Mouse (Mus musculus): Measurements from ENCODE around the gene Klk1. TPM values are rescaled to one million over a fixed set of nuclear protein-coding genes. Genes with fewer than 3 reads are reported as not detected.

Gene Klk1
- polyA plus RNA-seq (2017; shearing (Covaris generic)) = not detected

DNA sequence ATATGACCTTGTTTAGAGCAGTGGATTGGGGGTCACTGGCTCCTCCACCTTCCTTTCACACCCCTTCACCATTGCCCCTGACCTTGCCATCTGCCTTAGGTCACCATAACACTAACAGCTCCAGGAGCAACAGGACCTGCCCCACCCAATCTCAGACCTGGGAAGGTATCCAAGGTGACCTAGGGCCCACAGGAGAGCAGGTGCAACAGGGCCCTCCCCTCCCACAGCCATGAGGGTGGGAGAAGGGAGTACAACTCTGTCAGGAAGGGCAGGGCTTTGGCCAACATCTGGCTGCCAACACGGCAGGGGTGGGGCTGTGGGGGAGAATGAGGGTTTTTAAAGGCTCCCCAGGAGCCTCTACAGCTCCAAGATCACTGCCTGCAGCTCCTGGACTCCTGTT is at the start of gene Klk1:
Gene Klk1 (plus strand): TSS at position 285 of the 400 bp plus-strand sequence.

DNA sequence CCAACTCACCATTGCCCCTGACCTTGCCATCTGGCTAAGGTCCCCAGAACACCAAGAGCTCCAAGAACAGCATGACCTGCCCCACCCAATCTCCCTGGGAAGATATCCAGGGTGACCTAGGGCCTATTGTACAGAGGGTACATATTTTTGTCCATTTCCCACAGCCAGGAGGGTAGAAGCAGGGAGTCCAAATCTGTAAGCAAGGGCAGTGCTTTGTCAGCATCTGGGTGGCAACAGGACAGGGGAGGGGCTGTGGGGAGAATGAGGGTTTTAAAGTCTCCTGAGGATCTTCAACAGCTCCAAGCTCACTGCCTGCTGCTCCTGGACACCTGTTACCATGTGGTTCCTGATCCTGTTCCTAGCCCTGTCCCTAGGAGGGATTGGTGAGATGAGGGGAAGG is 37.2 kb upstream of the Klk1 start, which contains the start of gene Klk1b24:
Gene Klk1b24 (plus strand): TSS at position 301 of the 400 bp plus-strand sequence.

DNA sequence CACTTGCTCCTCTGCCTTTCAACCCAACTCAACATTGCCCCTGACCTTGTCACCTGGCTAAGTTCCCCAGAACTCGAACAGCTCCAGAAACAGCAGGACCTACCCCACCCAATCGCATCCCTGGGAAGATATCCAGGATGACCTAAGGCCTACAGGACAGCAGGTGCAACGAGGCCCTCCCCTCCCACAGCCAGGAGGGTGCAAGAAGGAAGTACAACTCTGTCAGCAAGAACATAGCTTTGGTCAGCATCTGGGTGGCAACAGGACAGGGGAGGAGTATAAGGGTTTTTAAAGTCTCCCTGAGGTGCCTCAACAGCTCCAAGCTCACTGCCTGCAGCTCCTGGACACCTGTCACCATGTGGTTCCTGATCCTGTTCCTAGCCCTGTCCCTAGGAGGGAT is 27.3 kb upstream of the Klk1 start, which contains the start of gene Klk1b3:
Gene Klk1b3 (plus strand): TSS at position 301 of the 400 bp plus-strand sequence.

DNA sequence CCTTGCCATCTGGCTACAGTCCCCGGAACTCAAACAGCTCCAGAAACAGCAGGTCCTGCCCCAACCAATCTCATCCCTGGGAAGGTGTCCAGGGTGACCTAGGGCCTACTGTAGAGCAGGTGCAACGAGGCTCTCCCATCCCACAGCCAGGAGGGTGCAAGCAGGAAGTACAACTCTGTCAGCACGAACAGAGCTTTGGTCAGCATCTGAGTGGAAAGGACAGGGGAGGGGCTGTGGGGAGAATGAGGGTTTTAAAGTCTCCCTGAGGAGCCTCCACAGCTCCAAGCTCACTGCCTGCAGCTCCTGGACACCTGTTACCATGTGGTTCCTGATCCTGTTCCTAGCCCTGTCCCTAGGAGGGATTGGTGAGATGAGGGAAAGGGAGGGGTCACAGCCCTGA is 18.0 kb upstream of the Klk1 start, which contains the start of gene Klk1b4:
Gene Klk1b4 (plus strand): TSS at position 301 of the 400 bp plus-strand sequence.

DNA sequence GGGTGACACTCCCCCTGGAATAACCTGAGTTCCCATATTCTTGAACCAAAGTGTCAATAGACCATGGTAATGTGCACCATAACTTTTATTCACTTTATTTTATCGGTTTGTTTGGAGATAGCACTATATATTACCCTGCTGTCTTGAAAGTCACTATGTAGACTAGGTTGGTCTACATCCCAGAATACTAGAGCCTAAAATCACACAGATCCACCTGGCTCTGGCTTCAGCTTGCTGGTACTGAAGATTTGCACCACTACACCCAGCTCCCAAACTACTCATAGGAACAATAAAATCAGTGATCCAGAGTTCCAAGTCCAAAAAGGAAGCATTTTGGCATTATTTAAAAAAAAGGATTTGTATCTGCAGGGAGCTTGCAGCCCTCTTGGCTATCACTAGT is 9.5 kb upstream of the Klk1 start, which contains the start of gene Klk1b5:
Gene Klk1b5 (plus strand): TSS at position 301 of the 400 bp plus-strand sequence.

DNA sequence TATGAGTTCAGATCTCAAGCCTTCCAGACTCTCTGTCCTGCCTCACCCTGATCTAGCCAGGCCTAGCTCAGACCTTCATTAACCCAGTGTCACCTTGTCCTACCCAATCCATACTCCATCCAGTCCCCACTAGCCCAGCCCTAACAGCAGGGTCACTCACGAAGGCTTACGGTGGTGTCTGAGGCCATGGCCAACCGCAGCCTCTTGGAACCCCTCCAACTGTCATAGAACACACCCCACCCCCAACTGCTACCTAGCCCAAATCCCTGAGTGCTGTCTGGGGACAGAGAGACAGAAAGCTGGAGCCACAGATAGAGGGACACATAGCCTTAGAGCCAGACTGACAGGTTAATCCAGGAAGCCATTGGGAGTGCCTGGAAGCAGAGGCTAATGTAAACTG is 10.7 kb downstream of the Klk1 start, which contains the start of gene Gm36864:
Gene Gm36864 (plus strand): TSS at position 269 of the 400 bp plus-strand sequence.

DNA sequence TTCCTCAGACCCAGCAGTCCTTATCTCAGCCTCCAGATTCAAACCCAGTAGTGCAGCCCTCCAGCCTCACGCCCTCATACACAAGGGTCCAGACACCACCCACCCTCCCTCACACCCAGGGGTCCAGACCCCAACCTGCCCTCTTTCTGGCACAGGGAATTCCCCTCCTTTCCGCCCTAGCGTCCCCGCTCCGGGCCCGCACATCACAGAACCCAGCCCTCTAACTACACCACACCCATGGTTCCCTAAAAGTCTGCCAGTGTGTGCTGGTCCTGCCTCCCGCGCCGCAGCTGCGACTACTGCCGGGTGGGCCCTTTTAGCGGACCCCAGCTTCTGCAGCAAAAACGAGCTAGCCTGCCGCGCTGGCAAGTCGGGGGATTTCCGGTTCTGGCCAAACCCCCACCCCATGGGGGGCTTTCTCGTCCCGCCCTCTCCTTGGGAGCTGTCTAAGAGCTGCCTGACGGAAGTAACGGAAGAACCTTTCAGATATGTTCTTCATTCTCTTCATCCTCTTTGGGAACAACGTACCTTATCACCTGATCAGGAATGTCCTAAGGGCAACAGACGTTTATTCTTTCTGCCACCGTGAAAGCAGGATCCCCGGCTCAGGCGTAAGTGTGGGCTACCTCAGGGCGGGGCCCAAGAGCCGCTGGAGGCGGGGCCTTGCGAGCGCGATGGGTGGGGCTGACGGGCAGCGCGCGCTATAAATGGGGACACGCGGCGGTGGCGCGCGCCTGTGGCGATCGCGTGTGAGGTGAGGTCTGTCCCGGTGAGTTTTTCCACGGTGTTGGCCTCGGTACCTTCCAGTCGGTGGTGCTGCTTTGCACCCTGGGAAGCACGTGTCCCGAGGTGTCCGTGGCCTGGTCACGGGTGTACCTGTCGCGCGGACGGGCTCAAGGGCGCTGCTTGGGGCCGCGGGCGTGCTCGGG is 21.2 kb downstream of the Klk1 start, which contains the start of the genes 1700028J19Rik and 2410002F23Rik:
Gene 1700028J19Rik (minus strand): TSS at position 641 of the 929 bp plus-strand sequence.
Gene 2410002F23Rik (plus strand): TSS at position 668 of the 929 bp plus-strand sequence.

DNA sequence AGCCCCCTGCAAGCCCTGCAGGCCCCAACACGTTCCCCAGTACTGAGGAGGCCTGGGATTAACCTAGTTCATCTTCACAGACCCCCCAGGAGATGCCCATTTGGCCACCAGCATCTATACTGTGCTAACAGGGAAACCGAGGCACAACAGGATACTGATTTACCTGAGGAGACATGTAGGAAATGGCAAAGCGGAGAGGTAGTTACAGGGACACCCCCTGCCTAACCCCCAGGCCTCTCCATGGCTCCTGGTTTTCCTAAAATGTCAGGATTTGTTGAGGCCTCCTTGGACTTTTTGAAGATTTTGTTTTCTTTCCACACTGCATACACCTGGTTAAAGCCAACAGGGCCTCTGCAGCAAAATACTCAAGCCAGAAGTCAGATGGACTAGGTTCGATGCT is 32.1 kb downstream of the Klk1 start, which contains the start of gene Acp4:
Gene Acp4 (minus strand): TSS at position 101 of the 400 bp plus-strand sequence.

DNA sequence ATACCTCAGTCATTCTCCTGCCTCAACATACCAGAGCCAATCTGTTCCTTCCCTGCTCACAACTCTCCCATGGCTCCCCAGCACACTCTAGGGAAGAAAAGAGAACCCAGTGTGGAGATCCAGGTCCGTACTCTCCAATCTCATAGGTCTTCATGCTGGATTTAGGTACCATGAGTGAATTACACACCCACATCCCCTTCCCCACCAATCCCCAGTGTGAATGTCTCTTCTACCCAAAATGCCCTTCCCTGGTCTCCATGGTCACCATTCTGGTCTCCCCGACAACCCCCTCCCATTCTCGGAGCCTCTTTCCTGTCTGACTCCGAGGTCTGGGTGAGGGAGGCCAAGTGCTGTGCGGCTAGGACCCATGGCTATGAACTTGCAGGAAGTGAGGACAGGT is 36.0 kb downstream of the Klk1 start, which contains the start of gene Gm15517:
Gene Gm15517 (plus strand): TSS at position 301 of the 400 bp plus-strand sequence.

Other genes starting within 250 kb of the Klk1 start
- gene Klk1b9, start 249.3 kb upstream of the Klk1 start, polyA plus RNA-seq (2017; shearing (Covaris generic)) = not detected
- not detected for gene Klk1b11, start 229.5 kb upstream of the Klk1 start, polyA plus RNA-seq (2017; shearing (Covaris generic))
- gene Klk1b26, start 213.2 kb upstream of the Klk1 start, polyA plus RNA-seq (2017; shearing (Covaris generic)) = not detected
- gene Klk1b27, start 173.1 kb upstream of the Klk1 start, polyA plus RNA-seq (2017; shearing (Covaris generic)) = not detected
- not detected for gene Klk1b21, start 123.0 kb upstream of the Klk1 start, polyA plus RNA-seq (2017; shearing (Covaris generic))
- gene Klk1b22, start 112.7 kb upstream of the Klk1 start, polyA plus RNA-seq (2017; shearing (Covaris generic)) = not detected
- not detected for gene Klk1b16, start 88.6 kb upstream of the Klk1 start, polyA plus RNA-seq (2017; shearing (Covaris generic))
- not detected for gene Klk1b24, start 37.1 kb upstream of the Klk1 start, polyA plus RNA-seq (2017; shearing (Covaris generic))
- not detected for gene Klk1b3, start 27.2 kb upstream of the Klk1 start, polyA plus RNA-seq (2017; shearing (Covaris generic))
- gene Klk1b4, start 17.9 kb upstream of the Klk1 start, polyA plus RNA-seq (2017; shearing (Covaris generic)) = not detected
- not detected for gene Klk1b5, start 9.4 kb upstream of the Klk1 start, polyA plus RNA-seq (2017; shearing (Covaris generic))
- not detected for gene Gm36864, start 10.8 kb downstream of the Klk1 start, polyA plus RNA-seq (2017; shearing (Covaris generic))
- 1.1 TPM for gene 1700028J19Rik, start 21.3 kb downstream of the Klk1 start, polyA plus RNA-seq (2017; shearing (Covaris generic))
- gene 2410002F23Rik, start 21.4 kb downstream of the Klk1 start, polyA plus RNA-seq (2017; shearing (Covaris generic)) = 266 TPM
- not detected for gene Acp4, start 32.0 kb downstream of the Klk1 start, polyA plus RNA-seq (2017; shearing (Covaris generic))
- not detected for gene Gm15517, start 36.1 kb downstream of the Klk1 start, polyA plus RNA-seq (2017; shearing (Covaris generic))
- 0.46 TPM for gene Clec11a, start 81.5 kb downstream of the Klk1 start, polyA plus RNA-seq (2017; shearing (Covaris generic))
- gene Shank1, start 84.9 kb downstream of the Klk1 start, polyA plus RNA-seq (2017; shearing (Covaris generic)) = 0.09 TPM
- 0.49 TPM for gene Syt3, start 158.7 kb downstream of the Klk1 start, polyA plus RNA-seq (2017; shearing (Covaris generic))
- 0.66 TPM for gene 1700008O03Rik, start 160.5 kb downstream of the Klk1 start, polyA plus RNA-seq (2017; shearing (Covaris generic))
- gene Lrrc4b, start 203.7 kb downstream of the Klk1 start, polyA plus RNA-seq (2017; shearing (Covaris generic)) = not detected
- gene Aspdh, start 240.0 kb downstream of the Klk1 start, polyA plus RNA-seq (2017; shearing (Covaris generic)) = not detected
- gene Josd2, start 242.6 kb downstream of the Klk1 start, polyA plus RNA-seq (2017; shearing (Covaris generic)) = 69.6 TPM

Data from naive thymus-derived CD4-positive, alpha-beta T cell, adult 5 months (primary cell).